ENCODE assay signal across 8 mouse cellular contexts in the genomic region with DNA sequence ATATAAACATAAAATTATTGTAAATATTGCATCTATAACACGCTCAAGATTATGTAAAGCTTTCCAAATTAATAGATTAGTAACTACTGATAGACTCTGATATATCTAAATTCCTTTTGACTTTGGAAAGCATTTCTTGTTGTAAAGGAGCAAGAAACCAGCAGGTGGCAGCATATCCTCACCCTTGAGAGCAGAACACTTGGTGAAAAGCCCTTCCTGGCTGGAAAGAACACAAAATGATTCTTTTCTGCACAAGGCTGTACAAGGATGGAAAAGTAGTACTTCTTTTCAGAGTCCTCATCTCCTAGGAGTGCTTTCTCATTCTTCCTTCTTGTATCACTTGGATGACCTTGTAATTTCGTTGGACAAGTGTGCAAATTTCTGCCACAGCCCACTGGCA.
A peak's percentile ranks its signal among the peaks of the same experiment; 100 is the strongest.
DNase-seq lines count a peak whose midpoint lies in the region; ATAC-seq and TF ChIP-seq lines count a peak whose summit lies in the region.

No protein-coding gene starts in this region.

- peak; percentile 76 for ATAC-seq in forebrain, embryonic 15.5 days (replicated peaks)

- dilution Hi-C loops in CH12.LX (cut with MboI; ENCODE audit: extremely low pct_ligation_motif_present, extremely low pct_unique_long_range_greater_than_20kb, low sequenced_read_pairs): no loop called here

- TF ChIP-seq RAD21 in CH12.LX (IDR thresholded peaks at IDR 0.05; ENCODE audit: low read depth, low read length): peak; percentile 58

- H3K4me3 ChIP-seq in gastrocnemius, adult 2 months: no peak overlapping the region
- no peak overlapping the region for H3K4me3 ChIP-seq in CH12.LX (replicated peaks in 1 of 3; ENCODE audit: low read depth in 2 of 3, low read length in 2 of 3, poor library complexity in 1 of 3)
- H3K4me3 ChIP-seq in forebrain, embryonic 15.5 days: no peak overlapping the region
- H3K4me3 ChIP-seq in layer of hippocampus, adult 2 months: no peak overlapping the region

- TF ChIP-seq POLR2A in CH12.LX (IDR thresholded peaks at IDR 0.05; ENCODE audit: low read depth, low read length): no peak

- in situ Hi-C loops in CH12.LX (cut with MboI; ENCODE audit: low pct_ligation_motif_present, low pct_unique_long_range_greater_than_20kb, low sequenced_read_pairs): no loop called here

- WGBS in forebrain, embryonic 15.5 days: 15% methylated on average over 2 of the region's 2 CpGs

- DNase-seq in gastrocnemius, adult 2 months: no peak
- no peak for DNase-seq in gastrocnemius, adult 18-20 months (ENCODE audit: low spot score)
- peak; percentile 3 for DNase-seq in CH12.LX (ENCODE audit: extremely low read depth)
- peak; percentile 5 for DNase-seq in c-Kit-positive CD71-positive TER-119-positive erythroid progenitor cells, embryonic 14.5 days (ENCODE audit: low spot score)
- peak; percentile 73 to 85 for DNase-seq in layer of hippocampus, adult 2 months (ENCODE audit: low spot score in 2 of 2)
- peak; percentile 75 for DNase-seq in mesoderm, embryonic 11.5 days (ENCODE audit: low read depth, low spot score)
- peak; percentile 9 for DNase-seq in testis, postnatal 14 days (ENCODE audit: low spot score)

- intact Hi-C loops in gastrocnemius, adult 2 months (cut with DNase I): no loop called here

- H3K4me1 ChIP-seq in CH12.LX (ENCODE audit: control insufficient read depth in 1 of 2, insufficient read depth in 2 of 2): no peaks in the 10 kb centered on the region
- H3K4me1 ChIP-seq in forebrain, embryonic 15.5 days: no peaks in the 10 kb centered on the region

- H3K27me3 ChIP-seq in CH12.LX (replicated peaks): no peaks in the 10 kb centered on the region
- no peaks in the 10 kb centered on the region for H3K27me3 ChIP-seq in forebrain, embryonic 15.5 days

- no peaks in the 10 kb centered on the region for H3K79me2 ChIP-seq in CH12.LX (replicated peaks; ENCODE audit: control insufficient read depth, extremely low read depth, insufficient read depth, poor library complexity, severe bottlenecking)

- TF ChIP-seq EP300 in CH12.LX (IDR thresholded peaks at IDR 0.05; ENCODE audit: low read length): no peak

- no peak overlapping the region for H3K27ac ChIP-seq in gastrocnemius, adult 2 months
- H3K27ac ChIP-seq in CH12.LX (ENCODE audit: insufficient read depth, low read depth): no peak overlapping the region
- H3K27ac ChIP-seq in forebrain, embryonic 15.5 days (replicated peaks): no peak overlapping the region
- H3K27ac ChIP-seq in layer of hippocampus, adult 2 months: peak overlapping the region; percentile 4; the same call in 1 of the 2 replicates

- H3K4me2 ChIP-seq in CH12.LX (ENCODE audit: insufficient read depth, low read depth, poor library complexity, severe bottlenecking): no peak overlapping the region
- H3K4me2 ChIP-seq in forebrain, embryonic 15.5 days (replicated peaks): no peak overlapping the region

- H3K36me3 ChIP-seq in CH12.LX (replicated peaks in 1 of 2; ENCODE audit: control insufficient read depth in 1 of 2, insufficient read depth in 1 of 2, low read length in 1 of 2): no peaks in the 10 kb centered on the region
- H3K36me3 ChIP-seq in forebrain, embryonic 15.5 days: no peaks in the 10 kb centered on the region

- peak; percentile 56 for TF ChIP-seq CTCF in gastrocnemius, adult 2 months (IDR thresholded peaks at IDR 0.05)
- TF ChIP-seq CTCF in CH12.LX (conservative IDR thresholded peaks at IDR 0.05 in 1 of 2, IDR thresholded peaks at IDR 0.05 in 1 of 2; ENCODE audit: low read depth in 2 of 2, low read length in 2 of 2): peak in 1 of 2 experiments; percentile 52; a peak in 2 of 4 replicates
- peak; percentile 90 for TF ChIP-seq CTCF in layer of hippocampus, adult 2 months (conservative IDR thresholded peaks at IDR 0.05)

- no peak overlapping the region for H3K9ac ChIP-seq in CH12.LX (ENCODE audit: insufficient read depth, low read depth)
- H3K9ac ChIP-seq in forebrain, embryonic 15.5 days (replicated peaks): no peak overlapping the region

- H3K9me3 ChIP-seq in CH12.LX (replicated peaks; ENCODE audit: low read length): peaks cover 50% of the 10 kb centered on the region
- no peaks in the 10 kb centered on the region for H3K9me3 ChIP-seq in forebrain, embryonic 15.5 days

TF ChIP-seq in CH12.LX, 34 proteins besides CTCF, POLR2A, EP300 and RAD21:
- TF ChIP-seq PAX5 (IDR thresholded peaks at IDR 0.05; ENCODE audit: low read length): no peak
- peak; percentile 27 for TF ChIP-seq SMC3 (IDR thresholded peaks at IDR 0.05; ENCODE audit: low read depth, low read length)
- no peak for TF ChIP-seq BHLHE40 (IDR thresholded peaks at IDR 0.05; ENCODE audit: low read depth, low read length)
- TF ChIP-seq ETS1 (conservative IDR thresholded peaks at IDR 0.05; ENCODE audit: low read depth, low read length): no peak

Comparison
In these comparisons a context has a peak if more than half of its experiments do, and no peak if none do; other contexts are left out.
1. DNase-seq: peak in CH12.LX (single experiment), c-Kit-positive CD71-positive TER-119-positive erythroid progenitor cells, embryonic 14.5 days (single experiment), layer of hippocampus, adult 2 months (2 of 2), mesoderm, embryonic 11.5 days (single experiment) and testis, postnatal 14 days (single experiment); none in gastrocnemius, adult 2 months (single experiment) and gastrocnemius, adult 18-20 months (single experiment).